Mouse (Mus musculus): ENCODE results near the gene Cfap99. TPM values are rescaled to one million over a fixed set of nuclear protein-coding genes. Genes with fewer than 3 reads are reported as not detected.

Gene Cfap99
- total and polyA plus RNA-seq, 2 experiments from 2014 or later, result 0.13 TPM; not detected in 1

DNA sequence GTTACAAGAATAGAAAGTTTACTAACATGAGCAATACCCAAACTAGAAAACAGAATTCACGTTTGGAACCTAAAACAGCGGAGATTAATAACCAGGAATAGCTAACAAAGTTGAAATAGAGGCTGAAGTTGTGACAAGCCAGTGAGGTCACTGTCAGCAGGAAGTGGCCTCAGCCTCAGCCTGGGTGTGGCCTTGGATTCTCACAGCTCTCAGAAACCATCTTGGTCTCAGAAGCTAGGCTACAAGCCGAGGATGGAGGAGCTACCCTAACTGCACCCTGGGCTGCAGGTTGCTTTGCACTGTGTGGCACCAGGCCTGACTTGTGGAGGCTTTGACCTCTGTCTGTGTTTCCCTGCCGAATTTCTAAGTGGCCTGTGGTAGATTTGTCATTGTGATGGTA lies 22.3 kb upstream of the Cfap99 start:
- Histone ChIP-seq H3K36me3 (ENCODE audit: insufficient read depth, low read length) (no peaks in the 10 kb centered on the region), H3K9me3 (ENCODE audit: low read length) (no peaks in the 10 kb centered on the region), H3K4me3 (ENCODE audit: low read length) (no peak overlapping the region), H3K9ac (replicated peaks; ENCODE audit: low read length) (no peak overlapping the region), H3K27ac (no peak overlapping the region), H3K4me2 (ENCODE audit: low read depth, low read length) (no peak overlapping the region), H3K27me3 (ENCODE audit: insufficient read depth, low read length) (no peaks in the 10 kb centered on the region), H3K4me1 (ENCODE audit: insufficient read depth, low read length) (no peaks in the 10 kb centered on the region)
- ATAC-seq, result no peak
- DNase-seq (ENCODE audit: low spot score), result no peak
- no peak for TF ChIP-seq CTCF (IDR thresholded peaks at IDR 0.05; ENCODE audit: low read depth)
- 76% methylated on average over 4 of the region's 4 CpGs for WGBS

DNA sequence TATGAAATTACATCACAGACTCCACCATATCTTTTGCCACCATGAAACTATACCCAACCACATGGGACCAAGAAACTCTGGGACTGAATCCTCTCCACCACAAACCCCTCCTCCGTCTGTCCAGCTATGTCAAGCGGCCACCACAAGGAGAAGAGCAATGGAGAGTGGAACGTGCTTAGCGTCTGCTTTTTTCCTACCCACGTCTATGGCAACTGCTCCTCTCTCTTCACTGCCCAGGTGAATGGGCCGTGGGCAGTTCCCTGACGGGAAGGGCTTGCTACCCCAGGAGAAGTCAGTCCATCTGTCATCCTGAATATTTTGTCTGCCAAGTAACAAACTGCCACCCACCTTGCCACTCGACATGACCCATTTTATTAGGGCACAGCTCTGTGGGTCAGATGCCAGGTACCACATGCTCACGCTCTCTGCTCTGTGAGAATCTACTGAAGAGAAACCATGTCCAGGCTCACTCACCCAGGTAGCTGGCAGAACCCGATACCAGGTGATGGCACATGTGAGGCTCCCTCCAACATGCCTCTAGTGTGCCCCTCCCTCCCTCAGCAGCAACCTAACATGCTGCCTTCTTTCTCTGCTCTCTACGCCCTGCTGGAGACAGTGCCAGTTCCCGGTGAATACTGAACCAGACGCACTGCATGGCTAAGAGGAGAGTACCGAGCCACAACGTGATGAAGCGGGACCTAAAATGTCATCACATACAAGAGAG lies 19.0 kb upstream of the Cfap99 start:
- DNase-seq (ENCODE audit: low spot score) (peak; percentile 45), ATAC-seq (peak; percentile 67)
- Histone ChIP-seq H3K4me2 (ENCODE audit: low read depth, low read length) (no peak overlapping the region), H3K27ac (peak overlapping the region; percentile 22; the same call in 1 of the 2 replicates), H3K4me1 (ENCODE audit: insufficient read depth, low read length) (peaks cover 5% of the 10 kb centered on the region; the same call in 1 of the 2 replicates), H3K4me3 (ENCODE audit: low read length) (no peak overlapping the region), H3K27me3 (ENCODE audit: insufficient read depth, low read length) (no peaks in the 10 kb centered on the region), H3K9me3 (ENCODE audit: low read length) (no peaks in the 10 kb centered on the region), H3K36me3 (ENCODE audit: insufficient read depth, low read length) (no peaks in the 10 kb centered on the region), H3K9ac (replicated peaks; ENCODE audit: low read length) (no peak overlapping the region)
- 74% methylated on average over 16 of the region's 16 CpGs for WGBS
- 0 out of 2 replicates have a peak, but pooled peaks have one; percentile 1 for TF ChIP-seq CTCF (IDR thresholded peaks at IDR 0.05; ENCODE audit: low read depth)

DNA sequence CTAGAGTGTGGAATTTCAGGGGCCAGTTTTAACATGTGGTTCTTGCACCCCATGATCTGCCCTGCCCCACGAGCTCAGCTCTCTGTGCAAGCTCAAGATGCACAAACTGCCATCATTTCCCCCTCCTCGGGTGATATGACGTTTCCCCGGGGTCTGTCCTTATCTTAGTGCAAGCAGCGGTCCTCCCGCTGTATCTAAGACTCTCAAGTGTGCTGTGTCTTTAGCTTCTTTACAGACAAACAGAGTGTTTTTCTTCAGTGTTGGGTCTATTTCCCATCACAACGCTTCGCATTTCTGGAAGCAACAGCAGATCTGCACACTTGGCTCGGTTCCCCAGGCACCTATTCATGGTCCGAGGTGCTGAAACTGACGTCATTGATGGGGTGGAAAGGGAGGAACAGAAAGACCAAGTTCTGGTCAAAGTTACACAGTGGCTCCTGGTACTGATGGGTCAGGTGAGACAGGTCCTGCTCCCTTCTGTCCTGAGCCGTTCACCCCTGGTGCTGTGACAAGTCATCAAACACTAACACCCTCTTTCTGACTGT lies 18.4 kb upstream of the Cfap99 start:
- Histone ChIP-seq H3K4me1 (ENCODE audit: insufficient read depth, low read length) (peaks cover 5% of the 10 kb centered on the region; the same call in 1 of the 2 replicates), H3K27me3 (ENCODE audit: insufficient read depth, low read length) (no peaks in the 10 kb centered on the region), H3K36me3 (ENCODE audit: insufficient read depth, low read length) (no peaks in the 10 kb centered on the region), H3K9me3 (ENCODE audit: low read length) (no peaks in the 10 kb centered on the region), H3K9ac (replicated peaks; ENCODE audit: low read length) (no peak overlapping the region), H3K4me2 (ENCODE audit: low read depth, low read length) (no peak overlapping the region), H3K27ac (peak overlapping the region; percentile 22; the same call in 1 of the 2 replicates), H3K4me3 (ENCODE audit: low read length) (no peak overlapping the region)
- DNase-seq (ENCODE audit: low spot score) (no peak), ATAC-seq (no peak)
- WGBS, result 67% methylated on average over 12 of the region's 12 CpGs
- no peak for TF ChIP-seq CTCF (IDR thresholded peaks at IDR 0.05; ENCODE audit: low read depth)

DNA sequence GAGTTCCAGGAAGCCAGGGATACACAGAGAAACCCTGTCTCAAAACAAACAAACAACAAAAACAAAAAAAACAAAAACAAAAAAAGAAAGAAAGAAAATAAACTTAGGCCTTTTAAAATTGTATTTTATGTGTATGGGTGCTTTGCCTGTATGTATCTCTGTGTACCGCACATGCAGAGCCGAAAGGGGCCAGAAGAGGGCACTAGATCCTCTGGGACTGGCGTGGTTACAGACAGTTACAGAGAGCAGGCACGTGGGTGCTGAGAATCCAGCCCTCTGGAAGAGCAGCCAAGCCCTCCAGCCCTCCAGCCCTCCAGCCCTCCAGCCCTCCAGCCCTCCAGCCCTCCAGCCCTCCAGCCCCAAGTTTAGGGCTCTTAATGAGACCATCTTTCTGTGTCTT lies 16.7 kb upstream of the Cfap99 start:
- WGBS, result 29% methylated on average over 4 of the region's 4 CpGs
- peak; percentile 51 for DNase-seq (ENCODE audit: low spot score)

DNA sequence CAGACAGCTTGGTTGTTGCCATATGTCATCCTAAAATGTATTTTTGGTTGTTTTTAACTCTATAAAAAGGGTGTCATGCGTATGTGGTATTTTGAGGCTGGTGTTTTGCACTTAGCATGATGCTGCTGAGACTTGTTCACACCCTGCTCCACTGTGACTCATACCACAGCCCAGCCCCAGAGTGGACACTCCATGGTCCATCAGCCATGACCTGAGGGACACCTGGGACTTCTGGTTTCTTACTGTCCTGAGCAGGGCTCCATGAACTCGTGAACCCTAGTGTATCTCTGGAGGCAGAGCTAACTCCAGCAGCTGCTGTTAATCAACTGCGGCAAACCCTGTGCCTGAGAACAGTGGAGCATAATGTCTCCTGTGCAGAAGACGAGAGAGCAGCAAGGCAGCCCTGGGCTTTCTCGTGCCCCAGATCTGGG lies 15.1 kb upstream of the Cfap99 start:
- no peaks in the 10 kb centered on the region for H3K36me3 ChIP-seq (ENCODE audit: insufficient read depth, low read length)
- no peak for ATAC-seq
- WGBS, result 73% methylated on average over 5 of the region's 5 CpGs
- no peak overlapping the region for H3K9ac ChIP-seq (replicated peaks; ENCODE audit: low read length)
- no peak overlapping the region for H3K4me3 ChIP-seq (ENCODE audit: low read length)
- H3K27me3 ChIP-seq (ENCODE audit: insufficient read depth, low read length), result no peaks in the 10 kb centered on the region
- H3K4me2 ChIP-seq (ENCODE audit: low read depth, low read length), result no peak overlapping the region
- H3K4me1 ChIP-seq (ENCODE audit: insufficient read depth, low read length), result peaks cover 5% of the 10 kb centered on the region; the same call in 1 of the 2 replicates
- H3K27ac ChIP-seq, result no peak overlapping the region
- H3K9me3 ChIP-seq (ENCODE audit: low read length), result no peaks in the 10 kb centered on the region
- TF ChIP-seq CTCF (IDR thresholded peaks at IDR 0.05; ENCODE audit: low read depth), result no peak
- DNase-seq (ENCODE audit: low spot score), result no peak

More for the DNA sequence above, 16.7 kb upstream of the Cfap99 start:
- no peak for ATAC-seq
- Histone ChIP-seq H3K4me1 (ENCODE audit: insufficient read depth, low read length) (peaks cover 5% of the 10 kb centered on the region; the same call in 1 of the 2 replicates), H3K9ac (replicated peaks; ENCODE audit: low read length) (no peak overlapping the region), H3K36me3 (ENCODE audit: insufficient read depth, low read length) (no peaks in the 10 kb centered on the region), H3K27me3 (ENCODE audit: insufficient read depth, low read length) (no peaks in the 10 kb centered on the region), H3K4me3 (ENCODE audit: low read length) (no peak overlapping the region), H3K9me3 (ENCODE audit: low read length) (no peaks in the 10 kb centered on the region), H3K4me2 (ENCODE audit: low read depth, low read length) (no peak overlapping the region), H3K27ac (no peak overlapping the region)
- TF ChIP-seq CTCF (IDR thresholded peaks at IDR 0.05; ENCODE audit: low read depth), result peak; percentile 63

DNA sequence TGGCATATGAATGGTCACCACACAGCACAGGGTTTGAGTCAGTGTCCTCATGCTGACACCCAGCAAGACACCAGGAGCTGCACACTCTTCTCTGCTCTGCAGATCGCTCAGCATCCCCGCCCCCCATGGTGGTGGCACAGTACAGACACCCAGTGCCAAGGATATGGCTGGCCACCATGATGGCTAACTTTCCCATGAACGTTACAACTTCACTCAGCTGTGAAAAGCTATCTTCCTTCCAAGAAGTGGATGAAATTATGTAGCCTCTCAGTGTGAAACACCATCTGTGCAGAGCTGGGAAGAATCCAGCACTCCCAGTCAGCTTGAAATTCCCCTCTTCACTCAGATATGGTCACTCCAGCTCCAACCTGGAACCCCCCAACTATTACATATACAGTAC lies 14.1 kb upstream of the Cfap99 start:
- ATAC-seq (0 out of 2 replicates have a peak, but pooled peaks have one; percentile 21), DNase-seq (ENCODE audit: low spot score) (peak; percentile 47)
- Histone ChIP-seq H3K4me1 (ENCODE audit: insufficient read depth, low read length) (peaks cover 5% of the 10 kb centered on the region; the same call in 1 of the 2 replicates), H3K9me3 (ENCODE audit: low read length) (no peaks in the 10 kb centered on the region), H3K9ac (replicated peaks; ENCODE audit: low read length) (no peak overlapping the region), H3K36me3 (ENCODE audit: insufficient read depth, low read length) (no peaks in the 10 kb centered on the region), H3K27me3 (ENCODE audit: insufficient read depth, low read length) (no peaks in the 10 kb centered on the region), H3K4me3 (ENCODE audit: low read length) (no peak overlapping the region), H3K4me2 (ENCODE audit: low read depth, low read length) (no peak overlapping the region), H3K27ac (no peak overlapping the region)
- WGBS, result 60% methylated on average over 3 of the region's 3 CpGs
- no peak for TF ChIP-seq CTCF (IDR thresholded peaks at IDR 0.05; ENCODE audit: low read depth)

All from hindbrain, postnatal 0 days (tissue).